Mouse (Mus musculus): ENCODE measurements around the gene Spred2. TPM values are rescaled to one million over a fixed set of nuclear protein-coding genes. Genes with fewer than 3 reads are reported as not detected.
"Not testable (repeated sequence)": the region's sequence is repeated elsewhere in the genome, so short reads cannot be mapped to it uniquely, and the experiment has no call there.

Gene Spred2
- polyA plus RNA-seq, 1 experiment from 2014 or later, result 6.7 TPM

DNA sequence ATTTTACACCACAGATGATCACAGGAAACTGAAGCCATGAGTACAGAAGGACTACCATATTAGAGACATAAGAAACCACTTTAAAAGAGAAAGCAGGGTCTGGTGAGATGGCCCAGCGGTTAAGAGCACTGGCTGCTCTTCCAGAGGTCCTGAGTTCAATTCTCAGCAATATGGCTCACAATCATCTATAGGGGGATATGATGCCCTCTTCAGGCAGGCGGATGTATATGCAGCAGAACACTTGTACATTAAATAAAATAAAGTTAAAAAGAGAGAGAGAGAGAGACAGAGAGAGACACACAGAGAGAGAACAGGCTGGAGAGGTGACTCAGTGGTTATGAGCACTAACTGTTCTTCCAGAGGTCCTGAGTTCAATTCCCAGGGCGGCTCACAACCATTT, 121.4 kb downstream of the Spred2 start:
- 66% methylated on average over 3 of the region's 3 CpGs for WGBS
- no peaks in the 10 kb centered on the region for H3K9me3 ChIP-seq
- DNase-seq (ENCODE audit: low spot score), result no peak
- H3K27me3 ChIP-seq (ENCODE audit: insufficient read depth, poor library complexity, severe bottlenecking), result no peaks in the 10 kb centered on the region
- peaks cover 25% of the 10 kb centered on the region for H3K4me1 ChIP-seq
- H3K4me3 ChIP-seq, result no peak overlapping the region
- H3K27ac ChIP-seq, result no peak overlapping the region
- H3K36me3 ChIP-seq, result no peaks in the 10 kb centered on the region

GRCm38 (mm10) chr11:20052814-20053536, 128.8 kb downstream of the Spred2 start:
- DNase-seq (ENCODE audit: low spot score), result no peak
- 39% methylated on average over 13 of the region's 13 CpGs for WGBS

DNA sequence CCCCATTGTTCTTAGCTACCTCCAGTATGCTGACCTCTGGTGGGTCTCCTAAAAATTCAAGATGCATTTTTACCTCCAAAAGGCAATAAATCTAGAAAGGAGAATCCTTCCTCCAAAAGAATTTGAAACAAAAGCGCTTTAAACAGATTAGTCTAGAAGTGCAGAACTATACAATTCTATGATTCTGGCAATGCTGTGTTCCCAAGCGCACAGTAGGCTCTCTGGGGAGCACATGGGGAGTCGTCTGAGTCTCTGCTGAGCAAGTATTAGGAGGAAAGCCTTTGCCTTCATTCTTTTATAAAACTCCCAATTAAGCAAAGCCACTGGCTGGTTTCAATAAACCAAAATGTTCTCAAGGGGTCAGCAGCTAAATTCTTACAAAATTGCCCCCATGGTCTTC, 129.8 kb downstream of the Spred2 start:
- WGBS, result 83% methylated on average over 3 of the region's 3 CpGs
- Histone ChIP-seq H3K27ac (no peak overlapping the region), H3K36me3 (peaks cover 30% of the 10 kb centered on the region)

More at GRCm38 (mm10) chr11:20052814-20053536, 128.8 kb downstream of the Spred2 start:
- H3K4me1 ChIP-seq, result peaks cover 10% of the 10 kb centered on the region
- H3K9me3 ChIP-seq, result no peaks in the 10 kb centered on the region
- no peaks in the 10 kb centered on the region for H3K27me3 ChIP-seq (ENCODE audit: insufficient read depth, poor library complexity, severe bottlenecking)
- H3K36me3 ChIP-seq, result peaks cover 26% of the 10 kb centered on the region
- H3K27ac ChIP-seq, result peak overlapping the region; percentile 59
- H3K4me3 ChIP-seq, result no peak overlapping the region

GRCm38 (mm10) chr11:20054617-20055016, 130.4 kb downstream of the Spred2 start:
- Histone ChIP-seq H3K27ac (no peak overlapping the region), H3K9me3 (no peaks in the 10 kb centered on the region), H3K4me1 (peaks cover 10% of the 10 kb centered on the region), H3K36me3 (peaks cover 37% of the 10 kb centered on the region), H3K27me3 (ENCODE audit: insufficient read depth, poor library complexity, severe bottlenecking) (no peaks in the 10 kb centered on the region), H3K4me3 (no peak overlapping the region)
- 51% methylated on average over 5 of the region's 5 CpGs for WGBS
- DNase-seq (ENCODE audit: low spot score), result no peak

More for the DNA sequence above, 129.8 kb downstream of the Spred2 start:
- no peak for DNase-seq (ENCODE audit: low spot score)
- no peaks in the 10 kb centered on the region for H3K27me3 ChIP-seq (ENCODE audit: insufficient read depth, poor library complexity, severe bottlenecking)
- H3K9me3 ChIP-seq, result no peaks in the 10 kb centered on the region
- H3K4me1 ChIP-seq, result peaks cover 10% of the 10 kb centered on the region
- no peak overlapping the region for H3K4me3 ChIP-seq

GRCm38 (mm10) chr11:20056168-20056567, 132.0 kb downstream of the Spred2 start:
- H3K36me3 ChIP-seq, result peaks cover 51% of the 10 kb centered on the region

DNA sequence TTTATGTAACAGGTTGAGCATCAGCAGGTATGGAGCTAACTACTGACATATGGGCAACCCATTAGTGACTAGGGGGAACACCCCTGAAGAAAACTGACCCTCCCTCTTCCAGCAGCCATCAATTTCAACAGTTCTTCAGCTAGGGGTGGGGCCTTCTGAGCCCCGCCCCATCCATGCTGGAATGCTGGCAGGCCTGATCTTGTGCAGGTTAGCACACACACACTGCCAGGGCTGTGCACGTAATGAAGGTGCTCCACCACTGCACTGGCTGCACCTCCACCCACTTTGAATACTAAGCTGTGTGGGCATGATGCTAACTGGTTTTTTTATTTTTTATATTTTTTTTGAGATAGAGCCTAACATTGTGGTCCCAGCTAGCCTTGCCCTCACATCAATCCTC, 133.3 kb downstream of the Spred2 start:
- Histone ChIP-seq H3K4me3 (no peak overlapping the region), H3K36me3 (peaks cover 57% of the 10 kb centered on the region), H3K9me3 (no peaks in the 10 kb centered on the region), H3K27me3 (ENCODE audit: insufficient read depth, poor library complexity, severe bottlenecking) (no peaks in the 10 kb centered on the region), H3K4me1 (peaks cover 10% of the 10 kb centered on the region), H3K27ac (no peak overlapping the region)
- no peak for DNase-seq (ENCODE audit: low spot score)
- WGBS, result 84% methylated on average over 2 of the region's 2 CpGs

More at GRCm38 (mm10) chr11:20056168-20056567, 132.0 kb downstream of the Spred2 start:
- DNase-seq (ENCODE audit: low spot score), result no peak
- Histone ChIP-seq H3K9me3 (no peaks in the 10 kb centered on the region), H3K27ac (no peak overlapping the region), H3K4me1 (peaks cover 10% of the 10 kb centered on the region), H3K4me3 (no peak overlapping the region), H3K27me3 (ENCODE audit: insufficient read depth, poor library complexity, severe bottlenecking) (no peaks in the 10 kb centered on the region)
- 90% methylated on average over 1 of the region's 1 CpGs for WGBS

DNA sequence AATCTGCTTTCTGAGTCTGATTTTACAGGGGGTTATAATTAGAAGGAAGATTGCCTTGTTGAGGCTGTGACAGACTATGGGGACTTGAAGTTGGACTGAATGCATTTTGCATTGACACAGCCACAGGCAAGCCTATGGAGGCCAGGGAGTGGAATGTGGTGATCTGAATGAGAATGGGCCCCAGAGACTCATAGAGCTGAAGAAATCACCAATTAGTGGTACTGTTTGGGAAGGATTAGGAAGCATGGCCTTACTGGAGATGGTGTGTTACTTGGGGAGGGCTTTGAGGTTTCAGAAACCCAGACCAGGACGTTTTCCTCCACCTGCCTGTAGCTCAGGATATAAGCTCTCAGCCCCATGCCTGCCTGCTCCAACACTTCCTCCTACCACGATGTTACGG, 135.6 kb downstream of the Spred2 start:
- no peaks in the 10 kb centered on the region for H3K27me3 ChIP-seq (ENCODE audit: insufficient read depth, poor library complexity, severe bottlenecking)
- DNase-seq (ENCODE audit: low spot score), result no peak
- H3K9me3 ChIP-seq, result no peaks in the 10 kb centered on the region
- H3K4me3 ChIP-seq, result no peak overlapping the region
- H3K36me3 ChIP-seq, result peaks cover 71% of the 10 kb centered on the region
- WGBS, result 87% methylated on average over 3 of the region's 3 CpGs
- no peak overlapping the region for H3K27ac ChIP-seq
- H3K4me1 ChIP-seq, result no peaks in the 10 kb centered on the region

GRCm38 (mm10) chr11:20062801-20063200, 138.6 kb downstream of the Spred2 start:
- not testable (repeated sequence) for H3K4me1 ChIP-seq; H3K27me3 ChIP-seq (ENCODE audit: insufficient read depth, poor library complexity, severe bottlenecking); H3K9me3 ChIP-seq; H3K4me3 ChIP-seq; H3K27ac ChIP-seq; DNase-seq (ENCODE audit: low spot score)
- 89% methylated on average over 9 of the region's 9 CpGs for WGBS
- H3K36me3 ChIP-seq, result peaks cover 64% of the 10 kb centered on the region

- WGBS, result 69% methylated on average over 2 of the region's 2 CpGs
- not testable (repeated sequence) for H3K9me3 ChIP-seq; H3K4me3 ChIP-seq; H3K27ac ChIP-seq; DNase-seq (ENCODE audit: low spot score); H3K27me3 ChIP-seq (ENCODE audit: insufficient read depth, poor library complexity, severe bottlenecking); H3K4me1 ChIP-seq
- H3K36me3 ChIP-seq, result peaks cover 66% of the 10 kb centered on the region
These were observed 139.9 kb downstream of the Spred2 start for GRCm38 (mm10) chr11:20064086-20064485.

DNA sequence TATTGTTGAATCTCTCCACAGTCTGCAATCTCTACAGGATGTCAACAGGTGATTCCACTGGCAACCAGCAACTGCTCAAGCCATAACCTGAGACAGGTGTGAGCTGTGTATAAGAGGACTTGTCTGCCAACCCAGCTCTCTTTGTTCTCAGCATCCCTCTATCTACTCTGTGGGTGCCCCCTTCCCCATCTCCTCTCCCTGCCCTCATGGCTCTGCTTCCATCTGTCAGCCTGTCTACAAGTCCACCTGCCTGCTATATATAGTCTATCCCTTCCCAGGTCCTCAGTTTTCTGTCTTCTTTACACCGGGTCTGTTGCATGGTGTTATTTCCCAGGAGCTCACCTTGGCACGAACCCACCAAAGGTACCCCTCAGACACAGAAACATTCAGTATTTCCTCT, 140.8 kb downstream of the Spred2 start:
- Histone ChIP-seq H3K27me3 (ENCODE audit: insufficient read depth, poor library complexity, severe bottlenecking) (no peaks in the 10 kb centered on the region), H3K27ac (no peak overlapping the region), H3K36me3 (peaks cover 65% of the 10 kb centered on the region), H3K4me3 (no peak overlapping the region), H3K4me1 (no peaks in the 10 kb centered on the region), H3K9me3 (no peaks in the 10 kb centered on the region)
- 92% methylated on average over 2 of the region's 2 CpGs for whole genome bisulfite sequencing
- DNase-seq (ENCODE audit: low spot score), result no peak

DNA sequence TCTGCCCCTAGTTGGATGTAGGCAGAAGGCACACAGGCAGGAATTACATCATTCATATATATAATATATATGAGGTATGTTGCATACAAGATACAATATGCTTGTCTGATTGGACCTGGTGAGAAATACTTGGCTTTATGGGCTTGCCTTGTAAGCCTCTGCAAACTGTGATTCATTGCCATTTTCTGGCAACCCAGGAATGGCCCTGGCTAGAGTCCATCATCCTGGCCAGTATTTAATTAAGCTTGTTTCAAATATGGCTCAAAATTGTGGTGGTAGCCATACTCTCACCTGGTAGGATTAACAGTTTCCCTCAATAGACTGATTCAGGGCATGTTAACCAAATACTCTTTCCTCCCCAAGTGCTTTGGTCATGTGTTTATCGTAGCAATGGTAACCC, 141.9 kb downstream of the Spred2 start:
- DNase-seq (ENCODE audit: low spot score), result no peak
- 95% methylated on average over 1 of the region's 1 CpGs for WGBS
- no peaks in the 10 kb centered on the region for H3K4me1 ChIP-seq
- no peak overlapping the region for H3K4me3 ChIP-seq
- peaks cover 62% of the 10 kb centered on the region for H3K36me3 ChIP-seq
- no peak overlapping the region for H3K27ac ChIP-seq
- H3K9me3 ChIP-seq, result no peaks in the 10 kb centered on the region
- no peaks in the 10 kb centered on the region for H3K27me3 ChIP-seq (ENCODE audit: insufficient read depth, poor library complexity, severe bottlenecking)

- H3K36me3 ChIP-seq, result peaks cover 68% of the 10 kb centered on the region
- H3K27ac ChIP-seq, result no peak overlapping the region
- H3K9me3 ChIP-seq, result no peaks in the 10 kb centered on the region
- no peak for DNase-seq (ENCODE audit: low spot score)
- 65% methylated on average over 1 of the region's 1 CpGs for WGBS
- no peaks in the 10 kb centered on the region for H3K27me3 ChIP-seq (ENCODE audit: insufficient read depth, poor library complexity, severe bottlenecking)
- no peak overlapping the region for H3K4me3 ChIP-seq
- no peaks in the 10 kb centered on the region for H3K4me1 ChIP-seq
These were observed 143.3 kb downstream of the Spred2 start for GRCm38 (mm10) chr11:20067521-20067920.

- no peak overlapping the region for H3K4me3 ChIP-seq
- DNase-seq (ENCODE audit: low spot score), result no peak
- no peak overlapping the region for H3K27ac ChIP-seq
- no peaks in the 10 kb centered on the region for H3K9me3 ChIP-seq
- 96% methylated on average over 6 of the region's 6 CpGs for WGBS
- no peaks in the 10 kb centered on the region for H3K27me3 ChIP-seq (ENCODE audit: insufficient read depth, poor library complexity, severe bottlenecking)
- peaks cover 74% of the 10 kb centered on the region for H3K36me3 ChIP-seq
- no peaks in the 10 kb centered on the region for H3K4me1 ChIP-seq
These were observed 144.3 kb downstream of the Spred2 start for GRCm38 (mm10) chr11:20068346-20069004.

All from heart, embryonic 10.5 days (tissue).